Mouse (Mus musculus): ENCODE results near the gene Gm8212.
"Not testable (repeated sequence)": the region's sequence is repeated elsewhere in the genome, so short reads cannot be mapped to it uniquely, and the experiment has no call there.

The Gm8212 gene

DNA sequence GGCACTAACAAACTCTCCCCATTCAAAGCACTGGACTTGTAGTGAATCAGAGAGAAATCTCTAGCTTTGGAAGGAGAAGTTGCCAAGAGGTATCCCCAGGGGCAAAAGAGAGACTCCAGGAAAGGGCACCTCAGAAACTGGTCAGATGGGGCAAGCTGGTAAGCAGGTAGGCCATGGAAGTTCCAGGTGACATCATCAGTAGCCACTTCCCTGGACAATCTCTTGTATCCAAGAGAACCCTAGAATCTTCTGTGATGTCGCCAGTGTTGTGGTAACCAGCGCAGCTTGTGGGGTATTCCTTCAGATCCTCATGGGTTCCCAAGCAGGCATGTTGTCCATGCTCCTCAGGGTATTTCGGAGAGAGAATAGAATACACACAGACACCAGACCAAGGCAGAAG, at the start of gene Gm8212:
Gm8212 (plus strand) TSS at position 301 of the 400 bp plus-strand sequence.
- DNase-seq, result not testable (repeated sequence)

DNA sequence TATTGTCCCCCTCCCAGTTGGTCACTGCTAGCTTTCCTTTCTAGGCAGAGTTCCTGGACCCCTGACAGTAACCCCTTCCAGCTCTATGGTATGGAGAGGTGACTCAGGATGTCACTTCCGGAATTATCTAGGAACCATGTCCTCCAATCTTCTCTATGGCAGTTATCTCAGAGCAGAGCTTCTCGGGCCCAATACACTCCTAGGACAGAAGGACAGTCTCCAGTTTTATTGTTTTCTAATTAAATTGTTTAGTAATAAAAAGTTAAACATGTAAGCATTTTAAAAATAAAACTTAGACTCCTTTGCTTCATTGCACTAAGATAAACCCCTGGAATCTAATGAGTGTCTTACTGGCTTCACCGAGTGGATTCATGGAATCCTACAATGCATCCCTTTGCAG, 15.7 kb downstream of the Gm8212 start, which contains the start of gene 4930503E14Rik:
4930503E14Rik (minus strand) TSS at position 101 of the 400 bp plus-strand sequence.
- DNase-seq, result not testable (repeated sequence)

DNA sequence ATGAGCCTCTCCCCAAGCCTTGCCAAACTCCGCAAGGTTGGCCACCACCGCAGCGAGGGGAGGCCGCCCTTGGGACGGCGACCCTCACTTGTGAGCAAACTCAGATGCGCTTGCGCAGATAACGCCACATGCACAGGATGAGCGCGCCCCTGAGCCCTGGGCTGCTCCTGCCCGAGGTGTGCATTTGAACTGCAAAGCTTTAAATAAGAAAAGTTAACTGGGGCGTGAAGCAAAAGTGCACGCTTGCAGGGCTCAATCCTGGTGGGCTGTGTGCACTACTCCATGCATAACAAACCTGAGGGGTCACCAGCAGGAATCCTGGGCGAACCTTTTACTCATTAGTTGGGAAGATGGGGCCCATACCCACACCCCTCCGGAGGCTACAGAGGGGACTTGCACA, 50.6 kb downstream of the Gm8212 start:
- no peak for DNase-seq
